Mouse (Mus musculus) forebrain, embryonic 15.5 days (tissue): Measurements from ENCODE around the gene Fras1. TPM values are rescaled to one million over a fixed set of nuclear protein-coding genes. Genes with fewer than 3 reads are reported as not detected.

Source experiments
- ATAC-seq: fragments of 200-750 bp; cut with Nextera tagmentation; replicated peaks from 2 replicates; pipeline ENCODE4 v1.8.0; 2017; ENCODE audit warnings: mild to moderate bottlenecking, moderate TSS enrichment, moderate library complexity
- H3K27ac ChIP-seq: fragments of 300-500 bp; sonication (generic); replicated peaks from 2 replicates; pipeline ENCODE4 v1.5.1; 2015; ENCODE audit warnings: mild to moderate bottlenecking, inconsistent platforms
- H3K27me3 ChIP-seq: fragments of 300-500 bp; sonication (generic); 2 replicates; pipeline ENCODE4 v1.6.1; 2015; ENCODE audit warnings: inconsistent platforms
- H3K36me3 ChIP-seq: fragments of 300-500 bp; sonication (generic); 2 replicates; pipeline ENCODE4 v1.6.1; 2015; ENCODE audit warnings: mild to moderate bottlenecking, inconsistent platforms
- H3K4me1 ChIP-seq: fragments of 300-500 bp; sonication (generic); 2 replicates; pipeline ENCODE4 v1.6.1; 2015; ENCODE audit warnings: inconsistent platforms
- H3K4me2 ChIP-seq: fragments of 300-500 bp; sonication (generic); replicated peaks from 2 replicates; pipeline ENCODE4 v1.6.1; 2015; ENCODE audit warnings: mild to moderate bottlenecking, inconsistent platforms
- H3K4me3 ChIP-seq: fragments of 300-500 bp; sonication (generic); 2 replicates; pipeline ENCODE4 v1.5.1; 2015; ENCODE audit warnings: mild to moderate bottlenecking, inconsistent platforms
- H3K9ac ChIP-seq: fragments of 300-500 bp; sonication (generic); replicated peaks from 2 replicates; pipeline ENCODE4 v1.6.1; 2015; ENCODE audit warnings: mild to moderate bottlenecking, inconsistent platforms
- H3K9me3 ChIP-seq: fragments of 300-500 bp; sonication (generic); 2 replicates; pipeline ENCODE4 v1.6.1; 2016; ENCODE audit warnings: inconsistent platforms
- WGBS: fragments of 180-500 bp; shearing (Covaris S2); methylation state at CpG from one replicate; pipeline ENCODE4 v1.1.7; 2015; ENCODE audit warnings: mixed read lengths; 5-methylcytosine and 5-hydroxymethylcytosine counted together
- polyA plus RNA-seq: library from polyadenylated mRNA; unstranded; fragments of >200 nt; fragmentation: Nextera tagmentation; extraction: Ambion mirVana; gene quantifications from 2 replicates; pipeline ENCODE4 v1.2.1, GENCODE M21; 2015

Fras1 gene
- polyA plus RNA-seq, 1 experiment from 2014 or later, result 5.1 TPM

DNA sequence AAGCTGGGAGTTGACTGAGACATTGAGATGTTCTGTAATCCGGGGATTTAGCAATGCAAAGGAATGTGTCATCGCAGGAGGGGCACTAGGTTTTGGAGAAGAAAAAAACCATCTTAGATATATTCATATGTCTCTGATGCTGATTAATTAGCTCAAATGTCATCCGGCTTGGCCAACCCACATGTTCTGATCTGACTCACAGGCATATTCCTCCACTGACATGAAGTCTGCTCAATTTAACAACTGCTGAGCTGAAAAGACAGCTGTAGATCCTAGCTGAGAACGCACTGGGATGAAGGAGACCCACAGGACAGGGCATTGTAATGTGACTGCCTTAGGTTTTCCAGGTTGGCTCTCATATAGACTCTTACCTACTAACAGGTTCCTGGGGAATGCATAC lies 128.0 kb downstream of the Fras1 start:
- no peak overlapping the region for H3K9ac ChIP-seq
- WGBS, result 81% methylated on average over 4 of the region's 4 CpGs
- H3K4me2 ChIP-seq, result no peak overlapping the region
- H3K27me3 ChIP-seq, result no peaks in the 10 kb centered on the region
- H3K27ac ChIP-seq, result no peak overlapping the region
- no peak for ATAC-seq
- H3K4me1 ChIP-seq, result no peaks in the 10 kb centered on the region
- no peaks in the 10 kb centered on the region for H3K36me3 ChIP-seq
- H3K4me3 ChIP-seq, result no peak overlapping the region
- H3K9me3 ChIP-seq, result no peaks in the 10 kb centered on the region

DNA sequence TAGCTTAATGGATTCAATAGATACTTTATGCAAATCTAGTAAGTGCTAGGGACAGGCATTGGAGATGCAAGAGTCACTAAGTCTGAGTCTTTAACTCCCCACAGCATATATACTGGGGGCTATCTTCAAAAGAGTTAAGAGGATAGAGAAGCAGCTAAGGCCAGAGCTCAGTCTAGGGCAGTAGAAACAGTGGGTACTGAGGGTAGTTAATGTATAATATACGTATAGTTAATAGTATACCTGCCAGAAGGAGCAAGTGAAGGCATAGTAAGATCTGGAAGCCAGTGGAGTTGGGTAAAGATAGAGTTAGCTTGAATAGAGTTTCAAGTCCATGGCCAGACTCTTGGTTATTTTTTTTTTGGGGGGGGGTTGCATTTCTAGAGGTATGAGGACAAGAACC lies 128.6 kb downstream of the Fras1 start:
- Histone ChIP-seq H3K9me3 (no peaks in the 10 kb centered on the region), H3K36me3 (no peaks in the 10 kb centered on the region), H3K4me2 (no peak overlapping the region), H3K27me3 (no peaks in the 10 kb centered on the region), H3K9ac (no peak overlapping the region), H3K4me1 (no peaks in the 10 kb centered on the region), H3K27ac (no peak overlapping the region), H3K4me3 (no peak overlapping the region)
- WGBS, result 92% methylated on average over 1 of the region's 1 CpGs
- no peak for ATAC-seq

DNA sequence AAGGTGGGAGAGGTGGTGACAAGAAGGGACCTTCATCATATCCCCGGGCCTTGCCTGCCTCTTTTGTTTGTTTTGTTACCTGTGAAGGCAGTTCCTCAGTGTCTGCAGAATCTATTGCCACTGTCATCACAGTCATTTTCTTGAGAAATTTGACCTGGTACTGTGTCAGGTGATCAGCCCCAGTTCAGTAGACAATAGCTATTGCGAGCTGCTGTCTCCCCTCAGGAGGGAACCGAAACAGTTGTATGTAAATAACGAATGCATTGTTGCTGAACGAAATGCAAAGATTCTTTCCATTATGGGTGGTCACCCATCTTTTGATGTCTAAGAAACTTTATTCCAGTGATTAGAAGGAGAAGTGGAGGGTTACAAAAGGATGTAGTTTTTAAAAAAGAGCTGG lies 137.2 kb downstream of the Fras1 start:
- no peaks in the 10 kb centered on the region for H3K27me3 ChIP-seq
- H3K9ac ChIP-seq, result no peak overlapping the region
- ATAC-seq, result no peak
- H3K4me2 ChIP-seq, result no peak overlapping the region
- WGBS, result 84% methylated on average over 5 of the region's 5 CpGs
- H3K4me1 ChIP-seq, result 0 out of 2 replicates have a peak, but pooled peaks cover 3% of the 10 kb centered on the region
- no peak overlapping the region for H3K27ac ChIP-seq
- no peaks in the 10 kb centered on the region for H3K9me3 ChIP-seq
- no peaks in the 10 kb centered on the region for H3K36me3 ChIP-seq
- H3K4me3 ChIP-seq, result no peak overlapping the region

DNA sequence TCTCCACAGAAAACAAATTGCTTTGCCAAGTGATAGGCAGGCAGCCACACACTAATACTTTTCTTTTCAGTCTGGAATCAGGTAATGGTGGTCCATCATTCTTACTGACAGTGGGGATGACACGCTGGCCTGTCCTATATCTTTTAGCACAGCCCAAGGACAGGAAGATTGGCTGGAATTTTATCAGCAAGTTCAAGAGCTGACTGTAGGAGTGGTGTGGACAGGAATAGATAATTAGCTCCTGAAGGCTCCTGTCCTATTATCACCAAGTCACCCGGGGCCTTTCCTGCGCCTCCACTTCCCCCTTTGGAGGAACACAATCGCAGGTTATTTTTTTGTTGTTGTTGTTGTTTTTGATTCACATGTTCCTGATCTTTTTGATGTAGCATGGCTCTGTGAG lies 139.6 kb downstream of the Fras1 start:
- no peaks in the 10 kb centered on the region for H3K27me3 ChIP-seq
- no peak for ATAC-seq
- no peak overlapping the region for H3K4me2 ChIP-seq
- H3K36me3 ChIP-seq, result no peaks in the 10 kb centered on the region
- no peak overlapping the region for H3K4me3 ChIP-seq
- no peak overlapping the region for H3K27ac ChIP-seq
- no peak overlapping the region for H3K9ac ChIP-seq
- 88% methylated on average over 4 of the region's 4 CpGs for WGBS
- H3K4me1 ChIP-seq, result 0 out of 2 replicates have a peak, but pooled peaks cover 3% of the 10 kb centered on the region
- H3K9me3 ChIP-seq, result no peaks in the 10 kb centered on the region

DNA sequence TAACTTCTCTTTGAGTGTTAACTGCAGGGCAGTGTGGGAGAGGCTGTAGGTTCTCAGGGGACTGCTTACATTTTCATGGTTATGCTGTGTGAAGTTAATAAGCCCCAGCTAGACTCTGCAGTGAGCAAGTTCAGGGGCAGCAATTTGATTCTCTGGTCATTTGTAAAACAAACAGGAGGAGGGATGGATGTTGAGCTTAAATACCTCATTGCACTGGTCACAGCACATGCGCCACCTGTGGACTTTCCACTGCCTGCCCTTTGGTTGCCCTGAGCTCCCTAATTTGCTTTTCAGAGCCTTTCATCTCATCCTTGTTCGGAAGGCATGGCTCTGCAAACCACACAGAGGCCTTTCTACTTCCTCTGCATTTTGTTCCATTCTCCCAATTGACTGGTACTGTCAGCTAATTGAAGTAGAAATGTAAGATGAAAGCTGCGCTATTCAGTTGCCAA lies 142.1 kb downstream of the Fras1 start:
- Histone ChIP-seq H3K4me2 (no peak overlapping the region), H3K4me3 (no peak overlapping the region), H3K9me3 (no peaks in the 10 kb centered on the region), H3K9ac (no peak overlapping the region), H3K27ac (no peak overlapping the region), H3K36me3 (no peaks in the 10 kb centered on the region), H3K27me3 (no peaks in the 10 kb centered on the region), H3K4me1 (0 out of 2 replicates have a peak, but pooled peaks cover 3% of the 10 kb centered on the region)
- no peak for ATAC-seq
- WGBS, result 45% methylated on average over 3 of the region's 3 CpGs

DNA sequence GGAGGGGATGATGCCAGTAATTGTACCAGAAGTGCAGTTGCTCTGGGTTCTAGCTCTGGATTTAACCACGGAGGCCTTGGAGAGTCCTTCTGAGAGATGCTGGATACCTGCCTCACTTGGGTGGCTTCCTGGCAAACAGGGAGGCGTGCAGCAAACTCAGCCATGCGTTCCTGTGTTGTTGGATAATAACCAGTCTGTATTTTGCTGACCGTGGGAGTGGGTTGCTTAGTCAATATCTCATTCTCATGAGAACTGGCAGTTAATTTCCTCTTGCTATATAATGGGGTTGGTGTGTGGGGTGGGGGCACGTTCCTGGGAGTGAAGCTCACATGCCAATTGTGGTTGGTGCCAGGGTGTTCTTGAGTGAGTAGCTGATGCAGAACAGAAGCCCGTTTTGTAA lies 142.6 kb downstream of the Fras1 start:
- Histone ChIP-seq H3K27ac (no peak overlapping the region), H3K4me3 (no peak overlapping the region), H3K9ac (no peak overlapping the region), H3K27me3 (no peaks in the 10 kb centered on the region), H3K9me3 (no peaks in the 10 kb centered on the region), H3K36me3 (no peaks in the 10 kb centered on the region), H3K4me2 (no peak overlapping the region), H3K4me1 (0 out of 2 replicates have a peak, but pooled peaks cover 3% of the 10 kb centered on the region)
- 51% methylated on average over 6 of the region's 6 CpGs for WGBS
- no peak for ATAC-seq

DNA sequence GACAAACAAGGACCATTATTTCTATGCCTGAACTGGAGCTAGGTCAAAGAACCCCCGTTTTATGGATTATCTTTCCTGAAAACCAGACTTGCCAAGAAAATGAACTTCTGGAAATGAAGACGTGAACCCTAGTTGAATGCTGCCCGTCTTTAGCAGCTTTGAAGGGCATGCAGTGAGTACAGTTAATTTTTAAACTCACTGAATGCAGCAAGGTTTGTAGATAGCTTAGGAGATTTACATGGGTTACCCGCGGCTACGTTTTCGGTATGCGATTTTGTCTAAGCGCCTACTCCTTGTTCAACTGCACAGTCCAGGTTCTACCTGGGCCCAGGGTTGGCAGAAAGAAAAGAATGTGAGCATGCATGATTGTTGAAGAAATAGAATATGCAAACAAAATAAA lies 147.8 kb downstream of the Fras1 start:
- H3K4me2 ChIP-seq, result no peak overlapping the region
- ATAC-seq, result no peak
- no peak overlapping the region for H3K4me3 ChIP-seq
- no peaks in the 10 kb centered on the region for H3K36me3 ChIP-seq
- WGBS, result 89% methylated on average over 9 of the region's 9 CpGs
- no peaks in the 10 kb centered on the region for H3K4me1 ChIP-seq
- H3K27ac ChIP-seq, result no peak overlapping the region
- no peaks in the 10 kb centered on the region for H3K9me3 ChIP-seq
- no peak overlapping the region for H3K9ac ChIP-seq
- no peaks in the 10 kb centered on the region for H3K27me3 ChIP-seq

DNA sequence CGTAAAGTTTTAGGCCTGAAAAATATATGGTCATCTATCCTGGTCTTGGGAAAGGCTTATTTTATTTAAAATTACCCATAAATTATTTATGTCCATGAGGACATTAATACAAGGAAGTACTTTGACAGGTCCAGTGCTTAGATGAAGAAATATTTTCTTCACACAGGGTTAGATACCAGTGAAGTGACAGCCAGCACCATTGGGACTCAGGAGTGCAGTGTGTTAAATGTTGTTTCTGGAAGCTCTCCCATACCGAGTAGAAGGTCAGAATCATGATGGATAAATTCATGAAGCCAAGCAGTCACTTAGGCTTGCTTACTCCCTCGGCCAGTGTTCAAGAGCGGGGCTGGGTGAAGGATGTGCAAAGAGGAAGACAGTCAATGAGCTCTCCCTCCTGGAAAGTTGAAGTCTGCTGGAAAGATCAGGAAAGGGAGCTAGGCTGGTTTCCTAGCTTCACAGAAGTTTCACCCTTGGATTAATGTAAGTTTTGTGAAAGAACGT lies 149.2 kb downstream of the Fras1 start:
- 92% methylated on average over 5 of the region's 5 CpGs for WGBS
- Histone ChIP-seq H3K27me3 (no peaks in the 10 kb centered on the region), H3K36me3 (no peaks in the 10 kb centered on the region), H3K27ac (no peak overlapping the region), H3K9me3 (no peaks in the 10 kb centered on the region), H3K9ac (no peak overlapping the region), H3K4me1 (no peaks in the 10 kb centered on the region), H3K4me3 (no peak overlapping the region), H3K4me2 (no peak overlapping the region)
- no peak for ATAC-seq

DNA sequence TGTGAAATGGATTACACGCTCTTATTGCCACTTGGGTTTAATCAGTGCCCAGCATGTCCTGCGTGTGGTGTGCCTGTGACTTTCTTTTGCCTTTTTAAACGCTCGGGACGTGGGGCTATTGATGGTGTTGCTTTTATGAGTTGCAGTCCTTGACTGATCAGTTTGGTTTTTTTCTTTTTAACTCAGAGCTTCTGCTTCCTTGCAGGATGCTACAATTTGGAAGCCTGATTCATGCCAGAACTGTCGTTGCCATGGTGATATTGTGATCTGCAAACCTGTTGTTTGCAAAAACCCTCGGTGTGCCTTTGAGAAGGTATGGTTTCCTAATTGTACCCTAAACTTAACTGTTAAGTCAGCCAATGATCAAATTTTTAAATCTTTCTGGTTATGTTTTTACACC lies 154.5 kb downstream of the Fras1 start:
- H3K4me2 ChIP-seq, result no peak overlapping the region
- H3K27ac ChIP-seq, result no peak overlapping the region
- no peaks in the 10 kb centered on the region for H3K36me3 ChIP-seq
- no peak overlapping the region for H3K9ac ChIP-seq
- no peaks in the 10 kb centered on the region for H3K4me1 ChIP-seq
- no peaks in the 10 kb centered on the region for H3K9me3 ChIP-seq
- no peak for ATAC-seq
- WGBS, result 60% methylated on average over 7 of the region's 7 CpGs
- no peak overlapping the region for H3K4me3 ChIP-seq
- H3K27me3 ChIP-seq, result no peaks in the 10 kb centered on the region

DNA sequence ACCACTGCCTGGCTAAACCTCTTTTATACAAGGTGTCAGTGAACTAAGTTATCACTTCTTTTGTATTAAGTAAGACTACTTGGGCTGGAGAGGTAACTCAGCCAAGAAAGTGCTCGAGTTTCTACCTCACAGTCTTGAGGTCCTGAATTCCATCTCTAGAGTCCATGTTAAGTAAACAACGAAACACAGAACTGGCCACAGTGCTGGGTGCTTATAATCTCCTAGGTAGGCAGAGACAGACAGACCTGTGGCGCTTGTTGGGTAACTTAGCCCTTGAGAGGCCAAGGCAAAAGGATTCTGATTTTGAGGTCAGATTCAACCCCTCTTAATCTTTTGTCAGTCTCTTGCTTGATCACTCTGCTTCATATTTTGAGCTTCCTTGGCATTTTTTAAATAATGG lies 156.8 kb downstream of the Fras1 start:
- no peak overlapping the region for H3K27ac ChIP-seq
- WGBS, result 89% methylated on average over 3 of the region's 3 CpGs

DNA sequence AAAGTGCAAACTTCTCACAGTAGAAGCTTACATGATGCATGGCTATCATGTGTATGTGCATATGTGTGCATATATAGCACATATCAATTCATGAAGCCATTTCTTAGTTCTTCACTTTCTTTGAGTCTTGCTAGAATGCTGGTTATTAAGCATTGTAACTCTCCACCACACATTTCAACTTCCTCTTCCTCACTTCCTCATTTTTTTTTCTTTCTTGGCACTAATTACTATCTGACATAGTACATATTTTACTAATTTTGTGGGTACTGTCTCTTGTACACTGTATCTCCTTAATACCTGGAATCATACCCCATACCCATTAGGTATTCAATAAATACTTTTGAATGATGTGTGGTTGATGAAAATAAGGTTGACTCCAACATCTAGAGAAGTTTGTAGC lies 158.2 kb downstream of the Fras1 start:
- no peak for ATAC-seq
- no peak overlapping the region for H3K9ac ChIP-seq

More for the DNA sequence above, 156.8 kb downstream of the Fras1 start:
- no peak overlapping the region for H3K4me2 ChIP-seq
- ATAC-seq, result no peak
- H3K4me3 ChIP-seq, result no peak overlapping the region
- no peak overlapping the region for H3K9ac ChIP-seq
- no peaks in the 10 kb centered on the region for H3K9me3 ChIP-seq
- H3K27me3 ChIP-seq, result no peaks in the 10 kb centered on the region
- no peaks in the 10 kb centered on the region for H3K4me1 ChIP-seq
- no peaks in the 10 kb centered on the region for H3K36me3 ChIP-seq

DNA sequence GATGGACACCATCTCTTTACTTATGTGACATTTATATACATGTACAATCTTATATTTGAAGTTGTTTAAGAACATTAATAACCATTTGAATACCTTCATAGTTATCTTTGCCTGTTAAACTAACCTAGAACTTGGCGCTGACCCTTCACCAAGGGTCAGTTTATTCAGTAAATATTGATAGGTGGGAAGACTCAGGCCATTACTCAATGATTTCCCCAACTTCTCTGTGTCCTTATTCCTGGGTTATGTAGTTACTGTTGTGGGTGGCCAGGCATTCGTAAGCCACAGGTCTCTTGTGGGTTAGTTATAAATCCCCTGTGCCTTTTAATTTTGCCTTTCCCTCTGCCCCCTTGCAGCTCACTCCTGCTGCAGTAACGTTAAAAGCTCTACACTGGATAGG lies 162.8 kb downstream of the Fras1 start:
- Histone ChIP-seq H3K27me3 (no peaks in the 10 kb centered on the region), H3K9me3 (no peaks in the 10 kb centered on the region), H3K36me3 (no peaks in the 10 kb centered on the region), H3K4me1 (no peaks in the 10 kb centered on the region), H3K4me3 (no peak overlapping the region), H3K9ac (no peak overlapping the region), H3K4me2 (no peak overlapping the region), H3K27ac (no peak overlapping the region)
- WGBS, result 85% methylated on average over 3 of the region's 3 CpGs
- no peak for ATAC-seq

More for the DNA sequence above, 158.2 kb downstream of the Fras1 start:
- Histone ChIP-seq H3K27me3 (no peaks in the 10 kb centered on the region), H3K27ac (no peak overlapping the region), H3K4me3 (no peak overlapping the region), H3K9me3 (no peaks in the 10 kb centered on the region), H3K4me2 (no peak overlapping the region), H3K36me3 (no peaks in the 10 kb centered on the region), H3K4me1 (no peaks in the 10 kb centered on the region)

DNA sequence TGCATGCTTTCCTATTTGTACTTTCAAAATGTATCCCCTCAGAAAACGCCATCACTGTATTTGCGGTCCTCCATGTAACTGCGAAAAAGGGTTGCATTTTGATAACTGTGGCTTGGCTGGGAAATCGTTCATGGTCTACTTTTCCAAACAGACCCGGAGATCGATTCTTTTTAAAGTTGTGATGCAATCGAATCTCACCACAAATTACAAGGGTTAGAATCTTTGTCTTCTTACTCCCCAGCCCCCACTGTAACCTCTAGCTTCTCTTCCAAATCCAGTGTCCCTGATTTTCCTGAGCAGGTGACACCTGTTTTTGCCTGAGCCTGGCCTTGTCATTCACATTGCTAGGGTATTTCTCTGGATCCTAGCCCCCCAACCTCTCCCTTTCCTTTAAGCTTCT lies 163.2 kb downstream of the Fras1 start:
- H3K36me3 ChIP-seq, result no peaks in the 10 kb centered on the region
- H3K9me3 ChIP-seq, result no peaks in the 10 kb centered on the region
- no peak for ATAC-seq
- no peaks in the 10 kb centered on the region for H3K27me3 ChIP-seq
- no peaks in the 10 kb centered on the region for H3K4me1 ChIP-seq
- no peak overlapping the region for H3K4me3 ChIP-seq
- no peak overlapping the region for H3K27ac ChIP-seq
- WGBS, result 95% methylated on average over 7 of the region's 7 CpGs
- no peak overlapping the region for H3K4me2 ChIP-seq
- no peak overlapping the region for H3K9ac ChIP-seq
